Mouse (Mus musculus): ENCODE data around the gene Emp2.

The Emp2 gene

GRCm38 (mm10) chr16:10299637-10300036, 14.1 kb downstream of the Emp2 start:
- TF ChIP-seq GATA4 (IDR thresholded peaks at IDR 0.05; ENCODE audit: insufficient replicate concordance, low read length): no peak

GRCm38 (mm10) chr16:10297696-10298644, 15.8 kb downstream of the Emp2 start:
- TF ChIP-seq GATA4 (IDR thresholded peaks at IDR 0.05; ENCODE audit: insufficient replicate concordance, low read length): no peak

- no peak for TF ChIP-seq GATA4 (IDR thresholded peaks at IDR 0.05; ENCODE audit: insufficient replicate concordance, low read length)
Observed at GRCm38 (mm10) chr16:10288115-10288514, 25.7 kb downstream of the Emp2 start.

- no peak for TF ChIP-seq GATA4 (IDR thresholded peaks at IDR 0.05; ENCODE audit: insufficient replicate concordance, low read length)
Observed at GRCm38 (mm10) chr16:10286513-10287268, 27.1 kb downstream of the Emp2 start.

GRCm38 (mm10) chr16:10281890-10282289, 31.9 kb downstream of the Emp2 start:
- no peak for TF ChIP-seq GATA4 (IDR thresholded peaks at IDR 0.05; ENCODE audit: insufficient replicate concordance, low read length)

GRCm38 (mm10) chr16:10280286-10280951, 33.3 kb downstream of the Emp2 start:
- no peak for TF ChIP-seq GATA4 (IDR thresholded peaks at IDR 0.05; ENCODE audit: insufficient replicate concordance, low read length)

- TF ChIP-seq GATA4 (IDR thresholded peaks at IDR 0.05; ENCODE audit: insufficient replicate concordance, low read length): no peak
Observed at GRCm38 (mm10) chr16:10274465-10274864, 39.3 kb downstream of the Emp2 start.

GRCm38 (mm10) chr16:10272256-10272655, 41.5 kb downstream of the Emp2 start:
- no peak for TF ChIP-seq GATA4 (IDR thresholded peaks at IDR 0.05; ENCODE audit: insufficient replicate concordance, low read length)

GRCm38 (mm10) chr16:10253993-10254392, 59.8 kb downstream of the Emp2 start:
- no peak for TF ChIP-seq GATA4 (IDR thresholded peaks at IDR 0.05; ENCODE audit: insufficient replicate concordance, low read length)

GRCm38 (mm10) chr16:10236601-10237000, 77.2 kb downstream of the Emp2 start:
- TF ChIP-seq GATA4 (IDR thresholded peaks at IDR 0.05; ENCODE audit: insufficient replicate concordance, low read length): no peak
